Mouse (Mus musculus): ENCODE measurements around the gene Cbx5. TPM values are rescaled to one million over a fixed set of nuclear protein-coding genes. Genes with fewer than 3 reads are reported as not detected.

The Cbx5 gene
- polyA plus RNA-seq, 1 experiment from 2014 or later: 109 TPM

GRCm38 (mm10) chr15:103221386-103221785, 18.2 kb downstream of the Cbx5 start:
- Histone ChIP-seq H3K4me1 (ENCODE audit: insufficient read depth, low read length) (peaks cover 19% of the 10 kb centered on the region), H3K27ac (ENCODE audit: low read length) (peak overlapping the region; percentile 45; the same call in 1 of the 2 replicates), H3K4me2 (replicated peaks; ENCODE audit: low read depth, low read length) (no peak overlapping the region), H3K27me3 (ENCODE audit: insufficient read depth, low read length) (no peaks in the 10 kb centered on the region), H3K9ac (replicated peaks; ENCODE audit: low read length) (no peak overlapping the region), H3K4me3 (ENCODE audit: low read length) (no peak overlapping the region), H3K9me3 (ENCODE audit: low read length) (no peaks in the 10 kb centered on the region), H3K36me3 (ENCODE audit: insufficient read depth, low read length) (no peaks in the 10 kb centered on the region)
- 78% methylated on average over 1 of the region's 1 CpGs for WGBS
- no peak for ATAC-seq (ENCODE audit: low FRiP score, low TSS enrichment)

- peak overlapping the region; percentile 45; the same call in 1 of the 2 replicates for H3K27ac ChIP-seq (ENCODE audit: low read length)
- no peak overlapping the region for H3K4me3 ChIP-seq (ENCODE audit: low read length)
- peak; percentile 34 for ATAC-seq (ENCODE audit: low FRiP score, low TSS enrichment)
- WGBS: 25% methylated on average over 3 of the region's 3 CpGs
- H3K27me3 ChIP-seq (ENCODE audit: insufficient read depth, low read length): no peaks in the 10 kb centered on the region
- H3K4me1 ChIP-seq (ENCODE audit: insufficient read depth, low read length): peaks cover 25% of the 10 kb centered on the region
- H3K9ac ChIP-seq (replicated peaks; ENCODE audit: low read length): no peak overlapping the region
- H3K36me3 ChIP-seq (ENCODE audit: insufficient read depth, low read length): no peaks in the 10 kb centered on the region
- H3K4me2 ChIP-seq (replicated peaks; ENCODE audit: low read depth, low read length): no peak overlapping the region
- H3K9me3 ChIP-seq (ENCODE audit: low read length): no peaks in the 10 kb centered on the region
These were observed 18.8 kb downstream of the Cbx5 start for GRCm38 (mm10) chr15:103220785-103221184.

GRCm38 (mm10) chr15:103216052-103216451, 23.6 kb downstream of the Cbx5 start:
- peak overlapping the region; percentile 47 for H3K4me3 ChIP-seq (ENCODE audit: low read length)
- 19% methylated on average over 2 of the region's 2 CpGs for WGBS
- H3K4me1 ChIP-seq (ENCODE audit: insufficient read depth, low read length): peaks cover 28% of the 10 kb centered on the region
- H3K27ac ChIP-seq (ENCODE audit: low read length): peak overlapping the region; percentile 97
- no peak for ATAC-seq (ENCODE audit: low FRiP score, low TSS enrichment)
- H3K4me2 ChIP-seq (replicated peaks; ENCODE audit: low read depth, low read length): peak overlapping the region; percentile 76
- peaks cover 12% of the 10 kb centered on the region for H3K36me3 ChIP-seq (ENCODE audit: insufficient read depth, low read length)
- H3K9me3 ChIP-seq (ENCODE audit: low read length): no peaks in the 10 kb centered on the region
- H3K27me3 ChIP-seq (ENCODE audit: insufficient read depth, low read length): no peaks in the 10 kb centered on the region
- H3K9ac ChIP-seq (replicated peaks; ENCODE audit: low read length): 0 out of 2 replicates have a peak overlapping the region, but pooled peaks have one; percentile 51

- ATAC-seq (ENCODE audit: low FRiP score, low TSS enrichment): peak; percentile 92
- H3K36me3 ChIP-seq (ENCODE audit: insufficient read depth, low read length): peaks cover 19% of the 10 kb centered on the region
- peak overlapping the region; percentile 47 for H3K4me3 ChIP-seq (ENCODE audit: low read length)
- WGBS: under 1% methylated on average over 15 of the region's 15 CpGs
- no peaks in the 10 kb centered on the region for H3K9me3 ChIP-seq (ENCODE audit: low read length)
- peak overlapping the region; percentile 97 for H3K27ac ChIP-seq (ENCODE audit: low read length)
- H3K4me2 ChIP-seq (replicated peaks; ENCODE audit: low read depth, low read length): peak overlapping the region; percentile 76
- peak overlapping the region; percentile 62 for H3K9ac ChIP-seq (replicated peaks; ENCODE audit: low read length)
- no peaks in the 10 kb centered on the region for H3K27me3 ChIP-seq (ENCODE audit: insufficient read depth, low read length)
- H3K4me1 ChIP-seq (ENCODE audit: insufficient read depth, low read length): peaks cover 23% of the 10 kb centered on the region
These were observed 24.4 kb downstream of the Cbx5 start for GRCm38 (mm10) chr15:103214971-103215907.

GRCm38 (mm10) chr15:103214149-103214548, 25.5 kb downstream of the Cbx5 start:
- Histone ChIP-seq H3K27ac (ENCODE audit: low read length) (peak overlapping the region; percentile 87), H3K36me3 (ENCODE audit: insufficient read depth, low read length) (peaks cover 26% of the 10 kb centered on the region), H3K4me2 (replicated peaks; ENCODE audit: low read depth, low read length) (peak overlapping the region; percentile 47), H3K4me1 (ENCODE audit: insufficient read depth, low read length) (peaks cover 23% of the 10 kb centered on the region), H3K27me3 (ENCODE audit: insufficient read depth, low read length) (no peaks in the 10 kb centered on the region), H3K9ac (replicated peaks; ENCODE audit: low read length) (peak overlapping the region; percentile 61), H3K4me3 (ENCODE audit: low read length) (peak overlapping the region; percentile 27), H3K9me3 (ENCODE audit: low read length) (no peaks in the 10 kb centered on the region)
- ATAC-seq (ENCODE audit: low FRiP score, low TSS enrichment): no peak
- WGBS: 43% methylated on average over 2 of the region's 2 CpGs

- no peaks in the 10 kb centered on the region for H3K9me3 ChIP-seq (ENCODE audit: low read length)
- 44% methylated on average over 2 of the region's 2 CpGs for WGBS
- peaks cover 9% of the 10 kb centered on the region; the same call in 1 of the 2 replicates for H3K4me1 ChIP-seq (ENCODE audit: insufficient read depth, low read length)
- ATAC-seq (ENCODE audit: low FRiP score, low TSS enrichment): no peak
- H3K9ac ChIP-seq (replicated peaks; ENCODE audit: low read length): no peak overlapping the region
- no peak overlapping the region for H3K27ac ChIP-seq (ENCODE audit: low read length)
- H3K4me2 ChIP-seq (replicated peaks; ENCODE audit: low read depth, low read length): no peak overlapping the region
- no peak overlapping the region for H3K4me3 ChIP-seq (ENCODE audit: low read length)
- H3K27me3 ChIP-seq (ENCODE audit: insufficient read depth, low read length): no peaks in the 10 kb centered on the region
- peaks cover 41% of the 10 kb centered on the region for H3K36me3 ChIP-seq (ENCODE audit: insufficient read depth, low read length)
These were observed 34.5 kb downstream of the Cbx5 start for GRCm38 (mm10) chr15:103205156-103205555.

GRCm38 (mm10) chr15:103202088-103202793, 37.4 kb downstream of the Cbx5 start:
- H3K27me3 ChIP-seq (ENCODE audit: insufficient read depth, low read length): no peaks in the 10 kb centered on the region
- 41% methylated on average over 6 of the region's 6 CpGs for WGBS
- H3K9ac ChIP-seq (replicated peaks; ENCODE audit: low read length): no peak overlapping the region
- peak; percentile 75; the same call in 1 of the 2 replicates for ATAC-seq (ENCODE audit: low FRiP score, low TSS enrichment)
- H3K4me1 ChIP-seq (ENCODE audit: insufficient read depth, low read length): peaks cover 9% of the 10 kb centered on the region; the same call in 1 of the 2 replicates
- peak overlapping the region; percentile 75 for H3K27ac ChIP-seq (ENCODE audit: low read length)
- H3K4me3 ChIP-seq (ENCODE audit: low read length): no peak overlapping the region
- H3K4me2 ChIP-seq (replicated peaks; ENCODE audit: low read depth, low read length): no peak overlapping the region
- peaks cover 45% of the 10 kb centered on the region for H3K36me3 ChIP-seq (ENCODE audit: insufficient read depth, low read length)
- no peaks in the 10 kb centered on the region for H3K9me3 ChIP-seq (ENCODE audit: low read length)

GRCm38 (mm10) chr15:103197785-103198184, 41.8 kb downstream of the Cbx5 start:
- WGBS: 91% methylated on average over 4 of the region's 4 CpGs
- no peak for ATAC-seq (ENCODE audit: low FRiP score, low TSS enrichment)
- H3K27me3 ChIP-seq (ENCODE audit: insufficient read depth, low read length): no peaks in the 10 kb centered on the region

GRCm38 (mm10) chr15:103196835-103197234, 42.8 kb downstream of the Cbx5 start:
- no peak for ATAC-seq (ENCODE audit: low FRiP score, low TSS enrichment)
- Histone ChIP-seq H3K9ac (replicated peaks; ENCODE audit: low read length) (no peak overlapping the region), H3K9me3 (ENCODE audit: low read length) (no peaks in the 10 kb centered on the region), H3K4me3 (ENCODE audit: low read length) (no peak overlapping the region), H3K27ac (ENCODE audit: low read length) (no peak overlapping the region), H3K4me2 (replicated peaks; ENCODE audit: low read depth, low read length) (no peak overlapping the region), H3K27me3 (ENCODE audit: insufficient read depth, low read length) (no peaks in the 10 kb centered on the region), H3K36me3 (ENCODE audit: insufficient read depth, low read length) (peaks cover 45% of the 10 kb centered on the region), H3K4me1 (ENCODE audit: insufficient read depth, low read length) (peaks cover 3% of the 10 kb centered on the region; the same call in 1 of the 2 replicates)
- WGBS: 77% methylated on average over 1 of the region's 1 CpGs

More at GRCm38 (mm10) chr15:103197785-103198184, 41.8 kb downstream of the Cbx5 start:
- no peak overlapping the region for H3K27ac ChIP-seq (ENCODE audit: low read length)
- no peak overlapping the region for H3K9ac ChIP-seq (replicated peaks; ENCODE audit: low read length)
- no peak overlapping the region for H3K4me2 ChIP-seq (replicated peaks; ENCODE audit: low read depth, low read length)
- peaks cover 45% of the 10 kb centered on the region for H3K36me3 ChIP-seq (ENCODE audit: insufficient read depth, low read length)
- H3K4me1 ChIP-seq (ENCODE audit: insufficient read depth, low read length): peaks cover 7% of the 10 kb centered on the region; the same call in 1 of the 2 replicates
- H3K4me3 ChIP-seq (ENCODE audit: low read length): no peak overlapping the region
- no peaks in the 10 kb centered on the region for H3K9me3 ChIP-seq (ENCODE audit: low read length)

Measured in kidney, embryonic 16.5 days (tissue).